Mouse (Mus musculus) activated CD4-positive, CD25-positive, alpha-beta regulatory T cell, adult 4 months (primary cell): Measurements from ENCODE around the gene Insl5. TPM values are rescaled to one million over a fixed set of nuclear protein-coding genes. Genes with fewer than 3 reads are reported as not detected.

Source experiments
- ATAC-seq: one replicate; pipeline ENCODE4 v1.8.0; 2017
- polyA plus RNA-seq, 2 experiments: library from polyadenylated mRNA; unstranded; fragments of 100-300 nt; shearing (Covaris generic); gene quantifications; one replicate each; pipeline ENCODE4 v1.2.1; 2017

The Insl5 gene
- polyA plus RNA-seq, 2 experiments from 2014 or later, result not detected

- peak; percentile 37 for ATAC-seq
Measured at GRCm38 (mm10) chr4:102989391-102989790, 37.3 kb downstream of the Insl5 start.

- no peak for ATAC-seq
Measured at GRCm38 (mm10) chr4:102988526-102988925, 38.1 kb downstream of the Insl5 start.

GRCm38 (mm10) chr4:102987756-102988155 lies 38.9 kb downstream of the Insl5 start:
- no peak for ATAC-seq

GRCm38 (mm10) chr4:102987325-102987724 lies 39.3 kb downstream of the Insl5 start:
- no peak for ATAC-seq

- ATAC-seq, result peak; percentile 52
Measured at GRCm38 (mm10) chr4:102986917-102987316, 39.7 kb downstream of the Insl5 start.

GRCm38 (mm10) chr4:102986173-102986572 lies 40.5 kb downstream of the Insl5 start:
- ATAC-seq, result no peak

- no peak for ATAC-seq
Measured at GRCm38 (mm10) chr4:102981709-102982108, 44.9 kb downstream of the Insl5 start.

- no peak for ATAC-seq
Measured at GRCm38 (mm10) chr4:102979385-102979784, 47.3 kb downstream of the Insl5 start.

GRCm38 (mm10) chr4:102978440-102978839 lies 48.2 kb downstream of the Insl5 start, which contains the start of gene Tctex1d1:
Gene Tctex1d1 (plus strand): TSS chr4:102978606.
- ATAC-seq, result no peak

- no peak for ATAC-seq
Measured at GRCm38 (mm10) chr4:102977778-102978321, 48.8 kb downstream of the Insl5 start.

GRCm38 (mm10) chr4:102976290-102977275 lies 50.1 kb downstream of the Insl5 start:
- ATAC-seq, result no peak

- ATAC-seq, result no peak
Measured at GRCm38 (mm10) chr4:102974172-102974571, 52.5 kb downstream of the Insl5 start.

GRCm38 (mm10) chr4:102972071-102972470 lies 54.6 kb downstream of the Insl5 start:
- no peak for ATAC-seq

GRCm38 (mm10) chr4:102971159-102971558 lies 55.5 kb downstream of the Insl5 start:
- ATAC-seq, result no peak

GRCm38 (mm10) chr4:102969599-102969998 lies 57.0 kb downstream of the Insl5 start:
- ATAC-seq, result no peak

Other genes with a start within 250 kb of the Insl5 start
- under 1 TPM in 1 of 2 experiments, not detected in 1; 0.89 TPM for gene Tctex1d1, start 48.2 kb downstream of the Insl5 start, polyA plus RNA-seq
- gene Mier1, start 87.5 kb upstream of the Insl5 start, polyA plus RNA-seq, result 10 to 100 TPM; 60.0 to 79.8 TPM
- 1 to 10 TPM; 1.1 to 2.9 TPM for gene Wdr78, start 87.7 kb upstream of the Insl5 start, polyA plus RNA-seq
- 10 to 100 TPM; 21.6 to 25.3 TPM for gene Slc35d1, start 188.3 kb upstream of the Insl5 start, polyA plus RNA-seq